Mouse (Mus musculus) urinary bladder, postnatal 4 days (tissue): Measurements from ENCODE around the gene Nacad.
A peak's percentile ranks its signal among the peaks of the same experiment; 100 is the strongest.
"Not testable (repeated sequence)": the region's sequence is repeated elsewhere in the genome, so short reads cannot be mapped to it uniquely, and the experiment has no call there.

Source experiments
- DNase-seq, 2 experiments: peaks; one replicate each; pipeline ENCODE4 v3.0.0; 2021 to 2022; ENCODE audit warnings: low spot score in 2 of 2

The Nacad gene

DNA sequence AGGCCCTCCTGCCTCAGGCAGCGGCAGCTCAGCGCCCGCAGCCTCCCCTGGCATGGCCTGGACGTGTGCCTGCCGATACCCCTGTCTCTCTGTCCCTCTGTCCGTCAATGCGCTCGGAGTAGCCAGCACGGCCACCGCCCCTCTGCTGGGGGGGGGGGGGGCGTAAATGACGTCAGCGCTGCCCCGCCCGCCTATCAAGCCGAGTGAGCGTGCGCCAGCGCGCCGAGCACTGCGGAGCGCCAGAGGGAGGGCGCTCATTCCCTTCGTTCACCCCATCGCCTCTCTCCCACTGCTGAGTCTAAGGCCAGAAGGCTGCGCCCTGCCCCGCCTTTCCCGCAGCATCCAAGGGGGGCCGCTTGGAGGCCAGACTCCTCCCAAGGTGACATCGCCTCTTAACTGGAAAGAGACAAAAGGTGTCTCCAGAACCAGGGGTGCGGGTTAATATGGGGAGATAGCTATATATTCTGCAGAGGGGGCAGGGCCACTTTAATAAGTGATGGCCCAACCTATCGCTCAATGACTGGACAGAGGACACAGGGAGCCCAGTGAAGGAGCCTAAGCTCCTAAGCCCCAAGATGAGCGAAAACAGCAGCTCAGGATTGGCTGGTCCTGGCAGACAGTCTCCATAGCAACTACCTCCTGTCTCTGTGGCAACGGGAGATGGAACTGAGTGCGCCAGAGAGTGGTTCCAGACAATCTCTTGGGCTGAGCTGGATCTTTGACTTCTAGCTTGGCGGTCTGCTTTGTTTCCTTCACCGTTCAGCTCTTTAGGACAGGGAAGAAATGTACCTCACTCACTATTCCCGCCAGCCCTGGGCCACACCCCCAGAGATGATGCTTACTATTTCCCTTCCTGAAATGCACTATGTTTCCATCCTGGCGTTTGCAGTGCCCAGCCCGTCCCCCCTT lies at the start of gene Nacad:
TSS of gene Nacad (minus strand) at position 563 of the 909 bp plus-strand sequence.
- no peak for DNase-seq

DNA sequence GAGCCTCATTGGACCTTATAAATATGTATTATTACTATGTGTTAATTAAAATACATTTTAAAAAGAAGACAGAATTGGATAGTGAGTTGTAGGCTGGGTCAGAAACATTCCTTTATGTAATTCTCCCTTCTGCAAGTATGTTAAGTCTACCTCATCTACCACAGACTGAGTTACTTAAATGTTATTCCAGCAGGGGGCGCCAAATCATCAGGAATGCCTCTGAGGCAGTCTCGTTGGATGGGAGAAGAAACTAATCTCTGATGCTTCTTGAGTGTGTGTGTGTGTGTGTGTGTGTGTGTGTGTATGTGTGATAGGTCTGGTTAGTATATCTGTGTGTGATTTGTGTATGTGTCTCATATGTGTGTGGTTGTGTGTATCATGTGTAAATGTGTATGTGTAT lies 49.0 kb upstream of the Nacad start:
- DNase-seq = peak; percentile 39 to 79

DNA sequence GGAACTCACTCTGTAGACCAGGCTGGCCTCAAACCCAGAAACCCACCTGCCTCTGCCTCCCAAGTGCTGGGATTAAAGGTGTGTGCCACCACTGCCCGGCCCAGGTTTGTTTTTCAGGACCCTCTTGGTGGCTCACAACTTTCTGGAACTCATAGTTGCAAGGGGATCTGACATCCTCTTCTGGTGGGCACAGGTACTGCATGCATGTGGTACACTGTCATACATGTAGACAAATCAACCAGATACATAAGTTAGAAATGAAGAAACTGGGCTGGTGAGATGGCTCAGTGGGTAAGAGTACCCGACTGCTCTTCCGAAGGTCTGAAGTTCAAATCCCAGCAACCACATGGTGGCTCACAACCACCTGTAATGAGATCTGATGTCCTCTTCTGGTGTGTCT lies 47.1 kb upstream of the Nacad start:
- DNase-seq = not testable (repeated sequence)

DNA sequence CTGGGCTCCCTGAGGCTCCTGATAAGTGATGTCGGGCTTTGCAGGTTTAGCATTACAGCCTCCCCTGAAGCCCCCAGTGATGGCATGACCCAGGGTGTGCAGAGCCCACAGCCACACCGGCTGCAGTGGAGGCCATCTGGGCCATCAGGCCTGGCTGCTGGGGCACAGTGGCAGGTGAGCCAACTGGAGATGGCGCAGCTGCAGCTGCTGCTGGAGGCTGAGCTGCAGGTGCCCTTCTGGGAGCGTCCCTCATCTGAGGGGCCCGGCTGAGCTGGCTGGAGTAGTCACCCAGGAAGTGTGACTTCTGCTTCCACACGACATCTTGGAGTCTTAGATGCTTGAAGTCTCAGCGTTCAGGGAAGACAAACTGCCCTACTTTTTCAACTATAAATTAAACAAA lies 44.7 kb upstream of the Nacad start:
- DNase-seq = no peak

DNA sequence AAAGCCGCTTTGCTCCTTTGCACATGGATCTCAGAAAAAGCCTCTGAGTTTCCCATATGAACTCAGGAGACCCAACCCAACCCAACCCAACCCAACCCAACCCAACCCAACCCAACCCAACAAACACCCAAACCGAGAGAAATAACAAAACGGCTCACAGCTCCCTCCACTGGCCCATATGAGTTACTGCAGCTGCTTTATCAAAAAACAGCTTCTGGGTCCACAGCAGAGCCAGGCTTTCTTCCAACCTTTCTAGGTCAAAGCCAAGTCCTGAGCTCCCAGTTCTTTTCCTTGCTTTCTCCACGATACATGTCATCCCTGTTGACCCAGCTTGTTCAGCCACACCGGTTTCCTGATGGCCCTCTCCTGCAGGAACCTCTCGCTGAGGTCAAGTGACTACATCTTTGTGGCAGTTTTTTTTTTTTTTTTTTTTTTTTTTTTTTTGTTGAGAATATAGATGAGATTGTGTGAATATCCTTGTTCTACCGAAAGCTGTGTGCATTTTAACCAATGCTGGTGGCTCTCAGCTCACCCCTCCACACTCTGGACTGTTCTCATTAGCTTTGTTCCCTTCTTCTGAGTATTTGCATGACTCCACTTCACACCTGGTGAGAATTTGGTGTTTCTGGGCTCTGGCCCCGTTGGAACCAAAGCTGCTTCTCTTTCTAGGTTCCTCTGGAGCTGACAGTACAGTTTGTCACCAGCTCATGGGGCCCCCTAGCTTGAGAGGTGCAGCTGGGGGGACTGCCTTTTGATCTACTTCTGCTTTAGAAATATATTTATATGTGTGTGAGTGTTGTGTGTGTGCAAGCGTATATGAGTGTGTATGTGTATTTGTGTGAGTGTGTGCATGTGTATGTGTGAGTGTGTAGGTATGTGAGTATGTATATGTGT lies 42.2 kb upstream of the Nacad start:
- DNase-seq = no peak

DNA sequence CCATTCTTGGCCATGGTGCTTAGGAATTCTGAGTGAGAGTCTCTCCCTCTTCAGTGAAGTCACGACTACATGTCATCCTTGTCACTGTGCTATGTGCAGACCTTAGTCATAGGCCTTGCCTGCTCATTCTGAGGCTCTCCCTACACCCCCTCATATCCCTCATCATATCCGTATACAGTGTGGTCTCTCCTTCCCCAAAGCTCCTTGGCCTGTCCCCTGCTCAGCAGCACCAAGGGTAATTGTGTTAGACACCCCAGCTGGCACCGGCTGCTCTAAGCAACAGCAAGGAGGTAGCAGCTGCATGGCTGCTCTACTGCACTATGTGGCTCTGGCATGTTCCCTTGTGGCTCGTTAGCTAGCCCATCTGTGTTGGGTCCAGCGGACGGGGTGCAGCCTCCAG lies 38.7 kb upstream of the Nacad start:
- no peak for DNase-seq

DNA sequence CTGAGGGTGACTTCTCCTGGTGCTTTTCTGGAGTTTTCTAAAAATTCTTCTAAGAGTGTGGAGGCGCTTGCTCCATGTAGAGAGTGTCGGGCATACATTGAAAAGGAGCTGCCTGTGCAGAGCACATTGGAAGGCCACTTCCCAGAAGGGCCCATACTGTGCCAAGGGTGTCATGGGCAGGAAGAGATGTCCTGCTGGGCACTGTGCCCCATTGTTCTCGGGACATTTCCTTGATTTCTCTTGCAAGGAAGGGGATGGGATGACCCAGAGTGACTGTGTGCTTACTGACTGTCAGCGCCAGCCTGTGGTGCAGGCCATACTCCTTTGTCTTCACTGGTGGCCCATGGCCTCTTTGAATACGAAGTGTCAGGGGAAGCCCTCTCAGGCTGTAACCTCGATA lies 33.2 kb upstream of the Nacad start:
- no peak for DNase-seq

DNA sequence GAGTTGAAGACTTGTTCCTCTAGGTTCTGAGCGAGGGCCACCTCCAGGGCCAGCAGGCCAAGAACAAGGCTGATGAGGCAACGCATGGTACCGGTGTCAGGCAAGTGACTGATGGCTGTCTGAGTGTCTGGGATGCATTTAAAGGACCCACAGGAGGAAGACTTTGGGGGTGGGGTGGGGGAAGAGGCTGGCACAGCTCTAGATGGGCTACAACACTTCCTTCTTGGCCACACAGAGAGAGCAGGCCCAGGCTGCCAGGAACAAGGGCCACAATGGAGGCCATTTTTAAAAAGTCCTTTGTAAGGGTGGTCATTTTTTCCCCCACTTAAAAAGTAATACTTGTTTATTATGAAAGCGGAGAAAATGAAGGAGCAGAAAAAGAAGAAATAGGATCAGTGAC lies 32.7 kb upstream of the Nacad start, which contains the start of gene Wap:
TSS of gene Wap (minus strand) at position 101 of the 400 bp plus-strand sequence.
- DNase-seq = no peak

DNA sequence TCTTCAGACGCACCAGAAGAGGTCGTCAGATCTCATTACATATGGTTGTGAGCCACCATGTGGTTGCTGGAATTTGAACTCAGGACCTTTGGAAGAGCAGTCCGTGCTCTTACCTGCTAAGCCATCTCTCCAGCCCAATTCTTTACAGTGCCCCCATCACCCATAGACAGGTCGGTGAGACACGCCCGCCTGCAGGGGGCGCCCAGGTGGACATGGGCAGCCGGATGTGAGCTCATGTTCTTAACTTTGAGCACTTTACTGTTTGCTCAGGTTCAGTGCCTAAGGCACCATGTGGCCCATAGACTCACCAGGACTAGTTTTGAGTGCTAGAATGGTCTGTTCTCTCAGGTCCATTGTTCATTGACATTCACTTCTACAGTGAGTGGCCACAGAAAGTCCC lies 30.3 kb upstream of the Nacad start:
- no peak for DNase-seq

DNA sequence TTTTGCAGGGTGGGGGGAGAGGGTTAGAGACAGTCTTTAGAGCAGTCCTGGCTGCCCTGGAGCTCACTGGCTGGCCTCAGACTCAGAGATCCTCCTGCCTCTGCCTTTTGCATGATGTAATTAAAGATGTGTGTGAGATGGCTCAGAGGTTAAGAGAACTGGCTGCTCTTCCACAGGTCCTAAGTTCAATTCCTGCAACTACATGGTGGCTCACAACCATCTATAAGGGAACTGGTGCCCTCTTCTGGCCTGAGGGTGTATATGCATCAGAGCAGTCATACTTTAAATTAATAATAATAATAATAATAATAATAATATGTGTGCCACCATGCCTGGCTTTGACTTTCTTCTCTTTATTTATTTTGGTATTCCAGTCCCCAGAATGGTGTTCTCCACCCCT lies 23.8 kb upstream of the Nacad start:
- no peak for DNase-seq

DNA sequence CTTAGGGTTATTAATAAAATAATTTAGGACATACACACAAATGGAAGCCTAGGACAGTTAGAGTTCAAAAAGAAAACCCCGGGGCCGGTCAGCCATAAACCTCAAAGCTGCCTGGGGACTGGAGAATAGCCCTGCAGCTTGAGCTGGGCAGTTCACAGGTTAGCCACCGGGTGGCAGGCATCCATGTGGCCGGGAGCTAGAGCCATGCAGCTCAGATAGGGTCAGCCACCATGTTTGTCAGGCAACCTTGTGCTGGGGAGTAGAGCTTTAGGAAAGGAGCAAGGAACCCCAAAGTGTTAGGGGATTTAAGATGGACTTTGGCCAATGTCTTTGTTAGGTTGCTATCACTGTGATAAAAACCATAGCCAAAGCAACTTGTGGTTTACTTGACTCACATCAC lies 22.7 kb upstream of the Nacad start:
- no peak for DNase-seq

DNA sequence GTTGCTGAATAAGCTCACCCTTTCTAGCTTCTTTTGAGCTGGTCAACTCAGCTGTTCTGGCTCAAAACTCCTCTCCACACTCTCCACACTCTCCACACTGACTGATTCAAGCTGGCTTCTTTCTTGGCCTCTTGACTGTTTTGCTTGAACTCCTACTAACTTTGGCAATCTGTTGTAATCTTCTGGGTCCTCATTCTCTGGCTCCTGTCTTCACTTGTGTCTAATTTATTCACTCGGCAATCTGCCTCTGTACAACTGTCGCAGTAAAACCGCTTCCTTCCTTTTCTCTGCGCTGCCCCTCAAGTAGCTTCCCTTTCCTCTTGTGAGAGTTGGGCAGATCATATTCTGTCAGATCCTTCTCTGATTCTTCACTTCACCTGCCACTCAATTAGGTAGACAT lies 21.9 kb upstream of the Nacad start:
- no peak for DNase-seq

DNA sequence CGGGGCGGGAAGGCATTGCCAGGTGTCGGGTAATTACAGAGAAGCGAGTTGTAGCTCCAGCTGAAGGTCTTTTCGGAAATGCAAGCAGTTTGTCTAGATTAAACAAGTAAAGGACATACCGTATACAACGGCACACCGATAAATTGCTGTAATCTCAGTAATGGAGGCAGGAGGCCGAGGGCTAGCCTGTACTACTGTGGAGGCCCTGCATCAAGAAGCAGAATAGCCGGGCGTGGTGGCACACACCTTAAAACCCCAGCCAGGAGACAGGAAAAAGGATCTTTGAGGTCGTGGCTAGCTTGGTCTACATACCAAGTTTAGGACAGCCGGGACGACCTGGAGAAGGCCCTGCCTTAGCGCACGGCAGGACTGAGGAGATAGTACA lies 20.5 kb upstream of the Nacad start:
- no peak for DNase-seq

DNA sequence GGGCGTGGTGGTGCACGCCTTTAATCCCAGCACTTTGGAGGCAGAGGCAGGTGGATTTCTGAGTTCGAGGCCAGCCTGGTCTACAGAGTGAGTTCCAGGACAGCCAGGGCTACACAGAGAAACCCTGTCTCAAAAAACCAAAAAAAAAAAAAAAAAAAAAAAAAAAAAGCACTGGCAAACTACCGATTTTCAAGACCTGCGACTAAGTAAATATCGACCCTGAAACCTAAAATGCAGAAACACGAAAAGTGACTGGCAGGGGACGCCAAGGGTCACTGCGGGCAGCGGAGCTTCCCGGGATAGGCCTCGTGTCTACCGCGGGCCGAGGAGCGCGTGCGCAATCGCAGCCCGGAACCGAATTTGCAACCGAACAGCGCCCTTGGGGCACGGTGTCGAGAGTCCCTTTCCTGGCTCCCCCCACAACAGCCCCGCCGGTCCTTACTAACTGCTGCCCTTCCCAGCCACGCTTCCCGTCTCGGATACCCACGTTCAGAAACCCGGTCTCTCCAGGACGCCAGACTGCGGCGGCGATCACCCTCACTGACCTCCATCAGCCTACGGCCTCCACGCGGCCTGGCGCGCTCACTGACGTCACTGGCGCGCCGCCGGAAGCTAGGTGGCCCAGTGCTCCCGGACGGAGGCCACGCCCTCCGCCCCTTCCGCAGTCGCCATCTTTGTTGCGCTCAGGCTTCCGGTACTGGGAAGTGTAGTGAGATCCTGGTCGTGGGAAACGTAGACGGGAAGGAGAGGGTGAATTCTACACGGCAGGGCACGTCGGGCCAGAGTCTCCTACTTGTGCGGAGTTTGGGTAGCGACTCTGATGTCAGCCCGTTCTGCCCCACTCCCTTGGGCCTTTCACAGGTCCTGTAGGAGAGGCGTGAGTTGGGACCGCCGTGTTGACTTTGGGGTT lies 19.9 kb upstream of the Nacad start, which contains the start of gene Tbrg4:
TSS of gene Tbrg4 (minus strand) at position 590 of the 910 bp plus-strand sequence.
- peak; percentile 91 to 92 for DNase-seq

DNA sequence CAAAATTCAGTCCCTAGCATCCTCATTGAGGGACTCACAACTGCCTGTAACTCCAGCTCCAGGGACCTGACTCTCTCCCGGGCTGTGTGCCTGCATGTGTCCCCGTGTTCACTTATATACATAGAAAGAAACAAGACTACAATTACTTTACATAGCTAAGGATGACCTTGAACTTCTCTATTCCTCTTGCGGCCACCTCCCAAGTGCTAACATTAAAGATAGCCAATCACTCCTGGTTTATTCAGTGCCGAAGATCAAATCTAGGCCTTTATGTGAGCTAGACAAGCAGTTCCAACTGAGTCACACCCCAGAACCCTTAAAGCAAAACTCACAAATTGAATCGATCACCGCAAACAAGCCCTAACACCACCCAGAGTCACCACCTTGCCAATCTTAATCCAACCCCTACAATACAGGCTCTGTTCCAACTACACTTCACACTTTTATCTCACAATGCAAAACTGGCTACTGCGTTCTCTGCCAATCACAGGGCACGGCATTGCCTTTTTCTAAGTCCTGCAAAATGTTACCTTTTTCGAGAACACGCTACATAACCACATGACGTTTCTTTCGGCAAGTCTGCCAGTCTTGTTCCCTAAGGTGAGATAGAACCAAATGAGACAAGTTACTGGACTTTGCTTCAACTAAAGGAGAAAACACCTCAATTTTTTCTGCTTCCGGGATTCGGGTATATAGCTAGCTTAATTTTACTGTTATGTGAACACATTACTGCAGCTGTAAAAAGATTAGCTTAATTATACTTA lies 18.9 kb upstream of the Nacad start:
- no peak for DNase-seq

DNA sequence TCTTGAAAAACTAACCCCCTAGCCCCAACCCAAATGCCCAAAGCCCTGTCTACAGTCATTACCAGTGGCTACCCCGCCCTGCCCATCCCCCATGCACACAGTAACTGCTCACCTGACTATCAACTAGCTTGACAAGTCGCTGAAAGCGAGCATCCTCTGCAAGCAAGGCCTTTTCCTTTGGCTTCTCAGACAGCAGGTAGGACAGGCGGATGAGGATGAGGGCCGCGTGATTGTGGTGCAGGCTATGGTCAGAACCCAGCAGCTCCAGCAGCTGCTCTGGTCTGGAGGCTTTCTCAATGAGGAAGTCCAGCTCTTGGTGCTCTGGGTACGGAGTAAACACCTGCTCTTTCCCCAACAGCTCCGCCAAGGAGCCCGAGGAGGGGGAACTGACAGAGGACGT lies 17.9 kb upstream of the Nacad start:
- no peak for DNase-seq

DNA sequence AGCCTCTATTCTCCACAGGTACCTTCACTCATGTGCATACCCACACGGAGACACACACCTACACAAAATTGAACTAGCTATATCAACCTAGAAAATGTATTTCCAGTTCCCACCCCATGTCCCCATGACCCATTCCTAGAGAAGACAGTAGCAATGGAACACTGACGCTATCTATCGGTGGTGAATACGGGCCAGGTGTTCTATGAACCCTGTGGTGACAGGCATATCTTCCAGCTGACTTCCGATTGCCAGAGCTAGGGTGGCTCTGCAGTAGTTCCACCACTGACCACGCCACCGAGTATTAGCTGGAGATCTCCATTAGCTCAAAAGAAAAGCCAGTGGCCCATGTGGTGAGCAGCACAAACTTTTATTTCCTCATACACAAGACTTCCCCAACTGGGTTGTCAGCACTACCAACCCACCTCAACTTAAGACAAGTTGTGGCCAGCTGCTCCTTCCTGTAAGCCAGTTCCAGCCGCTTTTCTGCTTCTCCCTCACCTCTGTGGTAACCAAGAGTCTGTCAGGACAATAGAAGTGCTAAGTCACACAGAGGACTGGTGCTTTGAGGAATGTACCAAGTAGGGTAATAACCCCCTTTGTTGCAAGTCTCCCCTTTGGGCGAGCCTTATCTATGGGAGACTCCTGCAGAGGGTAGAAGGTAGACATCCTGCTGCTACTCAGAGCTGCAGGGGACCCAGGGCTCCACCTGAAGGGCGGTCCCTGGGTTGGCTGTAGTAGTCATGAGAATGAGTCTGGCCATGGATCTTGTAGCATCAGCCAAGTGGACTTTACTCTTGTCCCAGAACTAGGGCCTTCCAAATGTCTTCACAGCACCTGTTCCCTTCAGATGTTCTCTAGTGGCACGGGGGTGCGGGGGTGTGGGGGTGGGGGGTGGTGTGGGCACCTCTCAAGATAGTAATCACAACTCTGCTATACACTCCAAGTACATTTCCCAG lies 9.7 kb upstream of the Nacad start:
- no peak for DNase-seq

DNA sequence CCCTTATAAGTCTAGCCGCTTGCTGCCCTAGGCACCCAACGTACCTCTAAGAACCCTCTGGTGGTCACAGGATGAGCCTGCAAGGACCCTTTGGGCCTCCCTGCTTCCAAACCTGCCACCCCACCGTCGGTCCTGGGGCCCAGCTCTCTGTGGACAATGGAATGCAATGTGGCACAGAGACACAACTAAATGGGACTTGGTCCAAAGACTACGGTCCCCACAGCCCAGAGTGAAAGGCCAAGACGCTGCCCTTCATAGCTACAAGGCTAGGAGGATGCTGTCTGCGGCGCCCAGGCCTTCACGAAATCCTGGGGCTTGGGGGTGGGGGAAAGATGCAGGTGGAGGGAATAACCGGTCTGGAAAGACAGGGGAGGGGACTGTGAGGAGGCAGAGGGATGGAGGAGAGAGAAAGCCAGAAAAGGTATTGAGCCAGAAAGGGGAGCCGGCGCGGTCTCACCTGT lies 802 bp downstream of the Nacad start:
- DNase-seq = no peak

DNA sequence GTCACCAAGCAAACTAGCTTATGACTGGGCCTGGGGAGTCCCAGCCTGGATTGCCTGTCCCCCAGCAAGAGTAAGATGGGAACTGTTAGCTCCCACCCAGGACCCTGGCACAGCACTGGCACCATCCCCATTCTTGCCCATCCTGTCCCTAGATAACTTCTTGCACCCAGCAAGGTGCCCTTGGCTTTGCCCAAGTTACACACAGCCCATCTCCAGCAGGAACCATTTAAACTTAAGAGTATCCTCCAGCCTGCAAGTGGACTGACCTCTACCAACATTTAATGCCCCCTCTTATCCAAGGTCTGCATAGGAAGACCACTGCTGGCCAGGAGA lies 1.3 kb downstream of the Nacad start:
- DNase-seq = no peak
